Comparison of ENCODE assay signal across 9 mouse cellular contexts in genomic region chr16:95586311-95586602, GRCm38 (mm10). TPM values are rescaled to one million over a fixed set of nuclear protein-coding genes. Genes with fewer than 3 reads are reported as not detected.
A peak's percentile ranks its signal among the peaks of the same experiment; 100 is the strongest.
DNase-seq lines count a peak whose midpoint lies in the region; ATAC-seq and TF ChIP-seq lines count a peak whose summit lies in the region.
"Had no signal": no experiment of that assay in that cellular context is flagged by ENCODE, and none has a peak within 500 bp of the region (broad histone marks: within the 10 kb centered on the region; RNA-seq: fewer than 3 reads in every experiment).

Erg (minus strand) TSS chr16:95586593.

- 0 out of 2 replicates have a peak within 1 kb of the TSS, but pooled peaks have one; percentile 8 for H3K9ac ChIP-seq in kidney, postnatal 0 days (ENCODE audit: low read depth, low read length)
- H3K9ac ChIP-seq in hindbrain, embryonic 15.5 days: peak within 1 kb of the TSS; percentile 21; the same call in 1 of the 2 replicates

- peak within 1 kb of the TSS; percentile 59 for H3K4me2 ChIP-seq in kidney, postnatal 0 days (ENCODE audit: low read length)
- H3K4me2 ChIP-seq in hindbrain, embryonic 15.5 days: peak within 1 kb of the TSS; percentile 72
- H3K4me2 ChIP-seq in myocyte (ENCODE audit: low read depth): peak within 1 kb of the TSS; percentile 30

- peak within 1 kb of the TSS; percentile 31 for H3K4me3 ChIP-seq in kidney, postnatal 0 days (replicated peaks; ENCODE audit: low read depth, low read length)
- peak within 1 kb of the TSS; percentile 60 for H3K4me3 ChIP-seq in forebrain, embryonic 10.5 days
- peak within 1 kb of the TSS; percentile 40 for H3K4me3 ChIP-seq in hindbrain, embryonic 15.5 days
- H3K4me3 ChIP-seq in myocyte: no peak within 1 kb of the TSS

- peaks cover 36% of the 10 kb centered on the region for H3K27me3 ChIP-seq in kidney, postnatal 0 days (ENCODE audit: insufficient read depth, low read length)
- peaks cover 74% of the 10 kb centered on the region for H3K27me3 ChIP-seq in forebrain, embryonic 10.5 days (ENCODE audit: poor library complexity, severe bottlenecking)
- peaks cover 30% of the 10 kb centered on the region for H3K27me3 ChIP-seq in hindbrain, embryonic 15.5 days
- H3K27me3 ChIP-seq in myocyte (ENCODE audit: control insufficient read depth, insufficient read depth, insufficient read length): peaks cover 42% of the 10 kb centered on the region

- WGBS in kidney, postnatal 0 days: 4% methylated on average over 5 of the region's 5 CpGs
- 2% methylated on average over 5 of the region's 5 CpGs for WGBS in forebrain, embryonic 10.5 days
- 5% methylated on average over 5 of the region's 5 CpGs for WGBS in hindbrain, embryonic 15.5 days

- intact Hi-C loops in left cerebral cortex, postnatal 36 days (cut with DNase I): no loop called here

- H3K27ac ChIP-seq in kidney, postnatal 0 days: no peak within 1 kb of the TSS
- peak within 1 kb of the TSS; percentile 22 for H3K27ac ChIP-seq in forebrain, embryonic 10.5 days
- H3K27ac ChIP-seq in hindbrain, embryonic 15.5 days (replicated peaks): no peak within 1 kb of the TSS

- no peaks in the 10 kb centered on the region for H3K9me3 ChIP-seq in kidney, postnatal 0 days (replicated peaks; ENCODE audit: low read length)
- no peaks in the 10 kb centered on the region for H3K9me3 ChIP-seq in forebrain, embryonic 10.5 days
- no peaks in the 10 kb centered on the region for H3K9me3 ChIP-seq in hindbrain, embryonic 15.5 days

- DNase-seq in kidney, postnatal 0 days (ENCODE audit: low spot score): peak; percentile 15
- DNase-seq in kidney, postnatal 36 days: no peak
- DNase-seq in forebrain, embryonic 10.5 days (ENCODE audit: extremely low spot score, low spot score): peak; percentile 27
- no peak for DNase-seq in left cerebral cortex, postnatal 36 days (ENCODE audit: low spot score in 2 of 2)
- no peak for DNase-seq in right cerebral cortex, postnatal 36 days (ENCODE audit: low spot score in 2 of 2)
- no peak for DNase-seq in lung, postnatal 10 days

- H3ac ChIP-seq in myocyte (ENCODE audit: control insufficient read depth, insufficient read length): no peak within 1 kb of the TSS

- H3K36me3 ChIP-seq in kidney, postnatal 0 days (ENCODE audit: insufficient read depth, low read length): no peaks in the 10 kb centered on the region
- no peaks in the 10 kb centered on the region for H3K36me3 ChIP-seq in forebrain, embryonic 10.5 days (replicated peaks)
- no peaks in the 10 kb centered on the region for H3K36me3 ChIP-seq in hindbrain, embryonic 15.5 days
- no peaks in the 10 kb centered on the region for H3K36me3 ChIP-seq in myocyte (ENCODE audit: control insufficient read depth, insufficient read depth)
- H3K36me3 ChIP-seq: G1E had no signal

- no peak for TF ChIP-seq POLR2A in myocyte (IDR thresholded peaks at IDR 0.05; ENCODE audit: insufficient read length, low read depth)

- no peak for ATAC-seq in kidney, postnatal 0 days (replicated peaks; ENCODE audit: low FRiP score, low read depth)
- no peak for ATAC-seq in hindbrain, embryonic 15.5 days (ENCODE audit: low FRiP score, low read depth)

- H3K4me1 ChIP-seq in kidney, postnatal 0 days (replicated peaks; ENCODE audit: insufficient read depth, low read length): peaks cover 16% of the 10 kb centered on the region; the same call in 1 of the 2 replicates
- H3K4me1 ChIP-seq in forebrain, embryonic 10.5 days: peaks cover 24% of the 10 kb centered on the region
- H3K4me1 ChIP-seq in hindbrain, embryonic 15.5 days (replicated peaks): peaks cover 16% of the 10 kb centered on the region

- no peak for TF ChIP-seq CTCF in kidney, postnatal 0 days (IDR thresholded peaks at IDR 0.05; ENCODE audit: low read depth)

- no peaks in the 10 kb centered on the region for H3K79me2 ChIP-seq in myocyte (ENCODE audit: control insufficient read depth, insufficient read depth)

TF ChIP-seq in myocyte, 11 proteins besides CTCF, POLR2A, EP300 and RAD21:
- TF ChIP-seq MYOG (IDR thresholded peaks at IDR 0.05; ENCODE audit: control insufficient read depth in 1 of 3, insufficient read depth in 1 of 3, insufficient read length in 2 of 3, low read depth in 2 of 3) (no peak), SRF (IDR thresholded peaks at IDR 0.05; ENCODE audit: control insufficient read depth, insufficient read length, low read depth) (no peak), CEBPB (IDR thresholded peaks at IDR 0.05; ENCODE audit: insufficient read depth, poor library complexity, severe bottlenecking) (no peak), TCF12 (IDR thresholded peaks at IDR 0.05; ENCODE audit: insufficient read depth, poor library complexity, severe bottlenecking) (no peak), E2F4 (IDR thresholded peaks at IDR 0.05; ENCODE audit: insufficient read depth) (no peak), MAX (IDR thresholded peaks at IDR 0.05; ENCODE audit: low read depth) (no peak), REST (IDR thresholded peaks at IDR 0.05; ENCODE audit: insufficient read depth, insufficient read length) (no peak), USF1 (IDR thresholded peaks at IDR 0.05; ENCODE audit: low read depth) (no peak), POLR2AphosphoS2 (IDR thresholded peaks at IDR 0.05; ENCODE audit: insufficient read length, low read depth) (no peak)
TF ChIP-seq in myocyte: peak in this region for 0.

RNA-seq across cellular contexts. Expression of gene Erg, which starts in this region (rescaled TPM):
- polyA plus RNA-seq in kidney, postnatal 0 days (2015; fragmentation: Nextera tagmentation; extraction: Ambion mirVana): 6.4 TPM in 2 replicates
- polyA plus RNA-seq in forebrain, embryonic 10.5 days (2016; fragmentation: Nextera tagmentation; extraction: Ambion mirVana): 1.9 and 2.2 TPM in 2 replicates
- 2.6 and 2.7 TPM in 2 replicates for polyA plus RNA-seq in hindbrain, embryonic 15.5 days (2015; fragmentation: Nextera tagmentation; extraction: Ambion mirVana)
- polyA plus RNA-seq in myocyte (2012; fragmentation: generic; extraction: Trizol): 0.04 TPM
- 1 to 10 TPM; 6.6 to 6.7 TPM for total RNA-seq in left cerebral cortex, postnatal 36 days (2021)

Comparison
In these comparisons a context has a peak if more than half of its experiments do, and no peak if none do; other contexts are left out.
1. DNase-seq: peak in kidney, postnatal 0 days (single experiment) and forebrain, embryonic 10.5 days (single experiment); none in kidney, postnatal 36 days (0 of 2), left cerebral cortex, postnatal 36 days (0 of 2), right cerebral cortex, postnatal 36 days (0 of 2) and lung, postnatal 10 days (single experiment).
2. Peak in every context shown above with its lines, with median percentiles within 50 percentile points of each other: H3K4me2 ChIP-seq.